Mouse (Mus musculus): ENCODE data around the gene Angptl8. TPM values are rescaled to one million over a fixed set of nuclear protein-coding genes. Genes with fewer than 3 reads are reported as not detected.
"Not testable (repeated sequence)": the region's sequence is repeated elsewhere in the genome, so short reads cannot be mapped to it uniquely, and the experiment has no call there.

The Angptl8 gene
- not detected for total RNA-seq (2022)

GRCm38 (mm10) chr9:21835258-21835912, at the start of gene Angptl8:
Gene Angptl8 (plus strand): TSS chr9:21835510.
- no peak for DNase-seq (ENCODE audit: low spot score in 2 of 2)

- DNase-seq (ENCODE audit: low spot score in 2 of 2): not testable (repeated sequence)
Observed at GRCm38 (mm10) chr9:21786309-21786708, 49.0 kb upstream of the Angptl8 start.

- DNase-seq (ENCODE audit: low spot score in 2 of 2): peak in 1 of 2 experiments; percentile 31
Observed at GRCm38 (mm10) chr9:21786906-21787305, 48.4 kb upstream of the Angptl8 start.

GRCm38 (mm10) chr9:21787654-21788053, 47.7 kb upstream of the Angptl8 start:
- DNase-seq (ENCODE audit: low spot score in 2 of 2): no peak

- no peak for DNase-seq (ENCODE audit: low spot score in 2 of 2)
Observed at GRCm38 (mm10) chr9:21788234-21788633, 47.1 kb upstream of the Angptl8 start.

- peak in 1 of 2 experiments; percentile 36 for DNase-seq (ENCODE audit: low spot score in 2 of 2)
Observed at GRCm38 (mm10) chr9:21791861-21792260, 43.4 kb upstream of the Angptl8 start.

GRCm38 (mm10) chr9:21792644-21793043, 42.7 kb upstream of the Angptl8 start:
- DNase-seq (ENCODE audit: low spot score in 2 of 2): peak; percentile 46 to 67

- not testable (repeated sequence) for DNase-seq (ENCODE audit: low spot score in 2 of 2)
Observed at GRCm38 (mm10) chr9:21793507-21793906, 41.8 kb upstream of the Angptl8 start.

GRCm38 (mm10) chr9:21794344-21794834, 40.9 kb upstream of the Angptl8 start:
- no peak for DNase-seq (ENCODE audit: low spot score in 2 of 2)

GRCm38 (mm10) chr9:21794925-21795324, 40.4 kb upstream of the Angptl8 start:
- no peak for DNase-seq (ENCODE audit: low spot score in 2 of 2)

GRCm38 (mm10) chr9:21795579-21795978, 39.7 kb upstream of the Angptl8 start:
- DNase-seq (ENCODE audit: low spot score in 2 of 2): no peak

GRCm38 (mm10) chr9:21796259-21796658, 39.1 kb upstream of the Angptl8 start:
- DNase-seq (ENCODE audit: low spot score in 2 of 2): no peak

- DNase-seq (ENCODE audit: low spot score in 2 of 2): no peak
Observed at GRCm38 (mm10) chr9:21796919-21797318, 38.4 kb upstream of the Angptl8 start.

GRCm38 (mm10) chr9:21797921-21798344, 37.4 kb upstream of the Angptl8 start:
- peak; percentile 67 to 74 for DNase-seq (ENCODE audit: low spot score in 2 of 2)

- DNase-seq (ENCODE audit: low spot score in 2 of 2): peak; percentile 83 to 86
Observed at GRCm38 (mm10) chr9:21798345-21799009, 36.8 kb upstream of the Angptl8 start, which contains the start of gene Kank2. Gene Kank2 (minus strand): TSS chr9:21798744.

GRCm38 (mm10) chr9:21799010-21799350, 36.3 kb upstream of the Angptl8 start:
- DNase-seq (ENCODE audit: low spot score in 2 of 2): no peak

- DNase-seq (ENCODE audit: low spot score in 2 of 2): no peak
Observed at GRCm38 (mm10) chr9:21801121-21801520, 34.2 kb upstream of the Angptl8 start.

- DNase-seq (ENCODE audit: low spot score in 2 of 2): no peak
Observed at GRCm38 (mm10) chr9:21801591-21801990, 33.7 kb upstream of the Angptl8 start.

- peak; percentile 62 to 74 for DNase-seq (ENCODE audit: low spot score in 2 of 2)
Observed at GRCm38 (mm10) chr9:21803986-21804644, 31.2 kb upstream of the Angptl8 start.

GRCm38 (mm10) chr9:21806363-21806762, 28.9 kb upstream of the Angptl8 start:
- no peak for DNase-seq (ENCODE audit: low spot score in 2 of 2)

- DNase-seq (ENCODE audit: low spot score in 2 of 2): no peak
Observed at GRCm38 (mm10) chr9:21806976-21807375, 28.3 kb upstream of the Angptl8 start.

GRCm38 (mm10) chr9:21808561-21808960, 26.7 kb upstream of the Angptl8 start:
- DNase-seq (ENCODE audit: low spot score in 2 of 2): no peak

Data from gastrocnemius, adult 8-10 months (tissue).